Mouse (Mus musculus) kidney, postnatal 0 days (tissue): ENCODE measurements around the gene Inafm2. TPM values are rescaled to one million over a fixed set of nuclear protein-coding genes. Genes with fewer than 3 reads are reported as not detected.

Source experiments
- ATAC-seq: fragments of 200-750 bp; cut with Nextera tagmentation; replicated peaks from 2 replicates; pipeline ENCODE4 v1.8.0; 2017; ENCODE audit warnings: low read depth, moderate number of reproducible peaks, moderate TSS enrichment, moderate library complexity; ENCODE audit not compliant: low FRiP score
- DNase-seq: peaks from one replicate; pipeline ENCODE4 v3.0.0-alpha.2; 2016; ENCODE audit warnings: low spot score
- H3K27ac ChIP-seq: fragments of 300-500 bp; sonication (generic); 2 replicates; pipeline ENCODE4 v1.5.1; 2014; ENCODE audit warnings: mild to moderate bottlenecking
- H3K27me3 ChIP-seq: fragments of 300-500 bp; sonication (generic); 2 replicates; pipeline ENCODE4 v1.6.1; 2014; ENCODE audit warnings: low read length, mixed read lengths; ENCODE audit not compliant: insufficient read depth
- H3K36me3 ChIP-seq: fragments of 300-500 bp; sonication (generic); 2 replicates; pipeline ENCODE4 v1.6.1; 2014; ENCODE audit warnings: low read length, mixed read lengths; ENCODE audit not compliant: insufficient read depth
- H3K4me1 ChIP-seq: fragments of 300-500 bp; sonication (generic); replicated peaks from 2 replicates; pipeline ENCODE4 v1.6.1; 2014; ENCODE audit warnings: antibody characterized with exemption, low read length, mixed read lengths; ENCODE audit not compliant: insufficient read depth
- H3K4me2 ChIP-seq: fragments of 300-500 bp; sonication (generic); 2 replicates; pipeline ENCODE4 v1.6.1; 2014; ENCODE audit warnings: mild to moderate bottlenecking, low read length, moderate library complexity, mixed read lengths
- H3K4me3 ChIP-seq: fragments of 300-500 bp; sonication (generic); replicated peaks from 2 replicates; pipeline ENCODE4 v1.5.1; 2014; ENCODE audit warnings: low read depth, low read length
- H3K9ac ChIP-seq: fragments of 300-500 bp; sonication (generic); 2 replicates; pipeline ENCODE4 v1.6.1; 2014; ENCODE audit warnings: low read depth, low read length
- H3K9me3 ChIP-seq: fragments of 300-500 bp; sonication (generic); replicated peaks from 2 replicates; pipeline ENCODE4 v1.6.1; 2016; ENCODE audit warnings: low read length, inconsistent platforms, mixed read lengths
- CTCF ChIP-seq: IDR thresholded peaks from 2 replicates; pipeline ENCODE4 v1.5.1; 2016; ENCODE audit warnings: antibody characterized with exemption, low read depth, mild to moderate bottlenecking, moderate library complexity
- WGBS: fragments of 180-500 bp; shearing (Covaris S2); extraction: QIAGEN DNeasy Blood & Tissue Kit; methylation state at CpG from one replicate; pipeline ENCODE4 v1.1.7; 2014; 5-methylcytosine and 5-hydroxymethylcytosine counted together
- polyA plus RNA-seq: library from polyadenylated mRNA; unstranded; fragments of >200 nt; fragmentation: Nextera tagmentation; extraction: Ambion mirVana; gene quantifications from 2 replicates; pipeline ENCODE4 v1.2.1, GENCODE M21; 2015

Inafm2 gene
- polyA plus RNA-seq, 1 experiment from 2014 or later: 16.1 TPM

- Histone ChIP-seq H3K4me3 (no peak overlapping the region), H3K9me3 (no peaks in the 10 kb centered on the region), H3K27ac (no peak overlapping the region), H3K27me3 (0 out of 2 replicates have a peak, but pooled peaks cover 3% of the 10 kb centered on the region), H3K4me2 (no peak overlapping the region), H3K4me1 (peaks cover 11% of the 10 kb centered on the region), H3K9ac (no peak overlapping the region), H3K36me3 (no peaks in the 10 kb centered on the region)
- WGBS: 28% methylated on average over 8 of the region's 8 CpGs
- no peak for TF ChIP-seq CTCF
- ATAC-seq: no peak
- no peak for DNase-seq
These were observed 15.5 kb upstream of the Inafm2 start for GRCm38 (mm10) chr2:118729816-118730621.

GRCm38 (mm10) chr2:118730622-118730915, 15.0 kb upstream of the Inafm2 start:
- H3K36me3 ChIP-seq: no peaks in the 10 kb centered on the region
- H3K9ac ChIP-seq: no peak overlapping the region
- ATAC-seq (no peak), DNase-seq (peak; percentile 74)
- TF ChIP-seq CTCF: peak; percentile 86
- 12% methylated on average over 3 of the region's 3 CpGs for WGBS
- no peaks in the 10 kb centered on the region for H3K9me3 ChIP-seq
- no peak overlapping the region for H3K4me2 ChIP-seq
- H3K4me3 ChIP-seq: no peak overlapping the region
- peaks cover 11% of the 10 kb centered on the region for H3K4me1 ChIP-seq
- H3K27me3 ChIP-seq: 0 out of 2 replicates have a peak, but pooled peaks cover 3% of the 10 kb centered on the region
- H3K27ac ChIP-seq: no peak overlapping the region

GRCm38 (mm10) chr2:118731981-118732380, 13.6 kb upstream of the Inafm2 start:
- Histone ChIP-seq H3K27ac (no peak overlapping the region), H3K4me3 (no peak overlapping the region), H3K27me3 (0 out of 2 replicates have a peak, but pooled peaks cover 3% of the 10 kb centered on the region), H3K9ac (no peak overlapping the region), H3K4me2 (no peak overlapping the region), H3K9me3 (no peaks in the 10 kb centered on the region), H3K36me3 (no peaks in the 10 kb centered on the region), H3K4me1 (peaks cover 11% of the 10 kb centered on the region)
- ATAC-seq: no peak
- no peak for TF ChIP-seq CTCF
- WGBS: 83% methylated on average over 5 of the region's 5 CpGs
- DNase-seq: no peak

GRCm38 (mm10) chr2:118733341-118733740, 12.2 kb upstream of the Inafm2 start:
- DNase-seq: no peak
- ATAC-seq: no peak
- no peak for TF ChIP-seq CTCF
- Histone ChIP-seq H3K27ac (no peak overlapping the region), H3K9me3 (no peaks in the 10 kb centered on the region), H3K4me1 (peaks cover 5% of the 10 kb centered on the region), H3K4me3 (no peak overlapping the region), H3K27me3 (0 out of 2 replicates have a peak, but pooled peaks cover 3% of the 10 kb centered on the region), H3K36me3 (no peaks in the 10 kb centered on the region), H3K9ac (no peak overlapping the region), H3K4me2 (no peak overlapping the region)
- WGBS: 49% methylated on average over 5 of the region's 5 CpGs

GRCm38 (mm10) chr2:118740341-118740740, 5.2 kb upstream of the Inafm2 start:
- H3K27ac ChIP-seq: no peak overlapping the region
- no peak overlapping the region for H3K9ac ChIP-seq
- WGBS: 59% methylated on average over 3 of the region's 3 CpGs
- H3K4me2 ChIP-seq: no peak overlapping the region
- ATAC-seq (no peak), DNase-seq (no peak)
- no peaks in the 10 kb centered on the region for H3K9me3 ChIP-seq
- H3K4me3 ChIP-seq: no peak overlapping the region
- peaks cover 7% of the 10 kb centered on the region for H3K27me3 ChIP-seq
- H3K36me3 ChIP-seq: no peaks in the 10 kb centered on the region
- TF ChIP-seq CTCF: no peak
- H3K4me1 ChIP-seq: peaks cover 7% of the 10 kb centered on the region

- no peak for DNase-seq
- TF ChIP-seq CTCF: no peak
- no peak overlapping the region for H3K27ac ChIP-seq
- ATAC-seq: no peak
- H3K36me3 ChIP-seq: no peaks in the 10 kb centered on the region
- WGBS: 60% methylated on average over 9 of the region's 9 CpGs
- H3K9me3 ChIP-seq: no peaks in the 10 kb centered on the region
- no peak overlapping the region for H3K4me3 ChIP-seq
- no peak overlapping the region for H3K9ac ChIP-seq
- H3K27me3 ChIP-seq: peaks cover 7% of the 10 kb centered on the region
- peaks cover 7% of the 10 kb centered on the region for H3K4me1 ChIP-seq
- H3K4me2 ChIP-seq: no peak overlapping the region
These were observed 4.4 kb upstream of the Inafm2 start for GRCm38 (mm10) chr2:118741183-118741582.
